Mouse (Mus musculus): ENCODE measurements around the gene Dpf2. TPM values are rescaled to one million over a fixed set of nuclear protein-coding genes. Genes with fewer than 3 reads are reported as not detected.

The Dpf2 gene
- polyA plus RNA-seq, 1 experiment from 2014 or later, result 188 TPM

- H3K4me2 ChIP-seq (replicated peaks; ENCODE audit: low read depth, low read length), result peak overlapping the region; percentile 64
- H3K27ac ChIP-seq (ENCODE audit: low read length), result peak overlapping the region; percentile 99
- H3K4me1 ChIP-seq (ENCODE audit: insufficient read depth, low read length), result peaks cover 71% of the 10 kb centered on the region
- peak; percentile 77 for ATAC-seq (ENCODE audit: low FRiP score, low TSS enrichment)
- 0 out of 2 replicates have a peak, but pooled peaks cover 2% of the 10 kb centered on the region for H3K36me3 ChIP-seq (ENCODE audit: insufficient read depth, low read length)
- H3K27me3 ChIP-seq (ENCODE audit: insufficient read depth, low read length), result no peaks in the 10 kb centered on the region
- H3K9me3 ChIP-seq (ENCODE audit: low read length), result no peaks in the 10 kb centered on the region
- WGBS, result 2% methylated on average over 16 of the region's 16 CpGs
- H3K4me3 ChIP-seq (ENCODE audit: low read length), result peak overlapping the region; percentile 43
- peak overlapping the region; percentile 70 for H3K9ac ChIP-seq (replicated peaks; ENCODE audit: low read length)
Measured at GRCm38 (mm10) chr19:5846557-5847305, 66.1 kb downstream of the Dpf2 start.

Other genes starting within 250 kb of the Dpf2 start
- 37.1 and 39.6 TPM in 2 replicates for gene Sipa1, start 249.3 kb downstream of the Dpf2 start, polyA plus RNA-seq (2015; fragmentation: Nextera tagmentation; extraction: Ambion mirVana)
- gene Map3k11, start 224.3 kb downstream of the Dpf2 start, polyA plus RNA-seq (2015; fragmentation: Nextera tagmentation; extraction: Ambion mirVana), result 41.5 and 43.8 TPM in 2 replicates
- gene Pcnx3, start 224.1 kb downstream of the Dpf2 start, polyA plus RNA-seq (2015; fragmentation: Nextera tagmentation; extraction: Ambion mirVana), result 27.0 and 28.1 TPM in 2 replicates
- 0.15 and 0.23 TPM in 2 replicates for gene Kcnk7, start 208.6 kb downstream of the Dpf2 start, polyA plus RNA-seq (2015; fragmentation: Nextera tagmentation; extraction: Ambion mirVana)
- gene Ehbp1l1, start 186.7 kb downstream of the Dpf2 start, polyA plus RNA-seq (2015; fragmentation: Nextera tagmentation; extraction: Ambion mirVana), result 19.5 and 25.0 TPM in 2 replicates
- gene Fam89b, start 183.4 kb downstream of the Dpf2 start, polyA plus RNA-seq (2015; fragmentation: Nextera tagmentation; extraction: Ambion mirVana), result 93.4 and 97.9 TPM in 2 replicates
- gene Ltbp3, start 172.1 kb downstream of the Dpf2 start, polyA plus RNA-seq (2015; fragmentation: Nextera tagmentation; extraction: Ambion mirVana), result 18.1 and 21.5 TPM in 2 replicates
- 82.9 and 85.3 TPM in 2 replicates for gene Scyl1, start 141.6 kb downstream of the Dpf2 start, polyA plus RNA-seq (2015; fragmentation: Nextera tagmentation; extraction: Ambion mirVana)
- 50.6 and 52.9 TPM in 2 replicates for gene Frmd8, start 37.7 kb downstream of the Dpf2 start, polyA plus RNA-seq (2015; fragmentation: Nextera tagmentation; extraction: Ambion mirVana)
- 14.8 and 15.7 TPM in 2 replicates for gene Slc25a45, start 35.2 kb downstream of the Dpf2 start, polyA plus RNA-seq (2015; fragmentation: Nextera tagmentation; extraction: Ambion mirVana)
- 3.7 and 4.4 TPM in 2 replicates for gene Tigd3, start 18.9 kb downstream of the Dpf2 start, polyA plus RNA-seq (2015; fragmentation: Nextera tagmentation; extraction: Ambion mirVana)
- 16.5 and 17.3 TPM in 2 replicates for gene Cdc42ep2, start 11.8 kb upstream of the Dpf2 start, polyA plus RNA-seq (2015; fragmentation: Nextera tagmentation; extraction: Ambion mirVana)
- gene Pola2, start 51.2 kb upstream of the Dpf2 start, polyA plus RNA-seq (2015; fragmentation: Nextera tagmentation; extraction: Ambion mirVana), result 77.7 and 82.1 TPM in 2 replicates
- not detected in 2 replicates for gene Slc22a20, start 73.1 kb upstream of the Dpf2 start, polyA plus RNA-seq (2015; fragmentation: Nextera tagmentation; extraction: Ambion mirVana)
- gene Capn1, start 102.9 kb upstream of the Dpf2 start, polyA plus RNA-seq (2015; fragmentation: Nextera tagmentation; extraction: Ambion mirVana), result 11.1 and 11.9 TPM in 2 replicates
- gene Syvn1, start 133.6 kb upstream of the Dpf2 start, polyA plus RNA-seq (2015; fragmentation: Nextera tagmentation; extraction: Ambion mirVana), result 33.1 and 39.0 TPM in 2 replicates
- 83.2 and 87.2 TPM in 2 replicates for gene Mrpl49, start 144.8 kb upstream of the Dpf2 start, polyA plus RNA-seq (2015; fragmentation: Nextera tagmentation; extraction: Ambion mirVana)
- 644 and 690 TPM in 2 replicates for gene Fau, start 144.8 kb upstream of the Dpf2 start, polyA plus RNA-seq (2015; fragmentation: Nextera tagmentation; extraction: Ambion mirVana)
- 35.4 and 37.7 TPM in 2 replicates for gene Znhit2, start 148.2 kb upstream of the Dpf2 start, polyA plus RNA-seq (2015; fragmentation: Nextera tagmentation; extraction: Ambion mirVana)
- gene Tm7sf2, start 155.4 kb upstream of the Dpf2 start, polyA plus RNA-seq (2015; fragmentation: Nextera tagmentation; extraction: Ambion mirVana), result 22.8 and 28.6 TPM in 2 replicates
- 85.7 and 90.6 TPM in 2 replicates for gene Vps51, start 164.2 kb upstream of the Dpf2 start, polyA plus RNA-seq (2015; fragmentation: Nextera tagmentation; extraction: Ambion mirVana)
- not detected in 2 replicates for gene Tmem262, start 167.0 kb upstream of the Dpf2 start, polyA plus RNA-seq (2015; fragmentation: Nextera tagmentation; extraction: Ambion mirVana)
- 1.0 and 2.5 TPM in 2 replicates for gene Gm28374, start 169.2 kb upstream of the Dpf2 start, polyA plus RNA-seq (2015; fragmentation: Nextera tagmentation; extraction: Ambion mirVana)
- gene Zfpl1, start 171.9 kb upstream of the Dpf2 start, polyA plus RNA-seq (2015; fragmentation: Nextera tagmentation; extraction: Ambion mirVana), result 77.1 and 78.9 TPM in 2 replicates
- gene Cdca5, start 172.0 kb upstream of the Dpf2 start, polyA plus RNA-seq (2015; fragmentation: Nextera tagmentation; extraction: Ambion mirVana), result 43.6 and 45.2 TPM in 2 replicates
- gene AC131692.1, start 181.4 kb upstream of the Dpf2 start, polyA plus RNA-seq (2015; fragmentation: Nextera tagmentation; extraction: Ambion mirVana), result 0.28 and 0.35 TPM in 2 replicates
- 0.40 and 0.47 TPM in 2 replicates for gene Naaladl1, start 192.8 kb upstream of the Dpf2 start, polyA plus RNA-seq (2015; fragmentation: Nextera tagmentation; extraction: Ambion mirVana)
- 42.3 and 43.7 TPM in 2 replicates for gene Sac3d1, start 205.6 kb upstream of the Dpf2 start, polyA plus RNA-seq (2015; fragmentation: Nextera tagmentation; extraction: Ambion mirVana)
- 33.3 and 36.2 TPM in 2 replicates for gene Snx15, start 215.3 kb upstream of the Dpf2 start, polyA plus RNA-seq (2015; fragmentation: Nextera tagmentation; extraction: Ambion mirVana)
- 0.47 and 0.84 TPM in 2 replicates for gene Batf2, start 228.0 kb upstream of the Dpf2 start, polyA plus RNA-seq (2015; fragmentation: Nextera tagmentation; extraction: Ambion mirVana)
- gene Arl2, start 228.5 kb upstream of the Dpf2 start, polyA plus RNA-seq (2015; fragmentation: Nextera tagmentation; extraction: Ambion mirVana), result 111 and 113 TPM in 2 replicates

Data from kidney, embryonic 16.5 days (tissue).